Mouse (Mus musculus): ENCODE measurements around the gene Cd37. TPM values are rescaled to one million over a fixed set of nuclear protein-coding genes. Genes with fewer than 3 reads are reported as not detected.

Gene Cd37
- polyA plus RNA-seq, 1 experiment from 2014 or later = 1.4 TPM

Other genes starting within 250 kb of the Cd37 start
- 57.4 and 58.1 TPM in 2 replicates for gene Irf3, start 241.5 kb downstream of the Cd37 start, polyA plus RNA-seq (2015; fragmentation: Nextera tagmentation; extraction: Ambion mirVana)
- 12.8 and 13.3 TPM in 2 replicates for gene Bcl2l12, start 240.4 kb downstream of the Cd37 start, polyA plus RNA-seq (2015; fragmentation: Nextera tagmentation; extraction: Ambion mirVana)
- gene Scaf1, start 222.8 kb downstream of the Cd37 start, polyA plus RNA-seq (2015; fragmentation: Nextera tagmentation; extraction: Ambion mirVana) = 49.8 and 56.5 TPM in 2 replicates
- gene Rras, start 221.2 kb downstream of the Cd37 start, polyA plus RNA-seq (2015; fragmentation: Nextera tagmentation; extraction: Ambion mirVana) = 15.5 and 16.0 TPM in 2 replicates
- 14.6 and 15.3 TPM in 2 replicates for gene Prr12, start 186.2 kb downstream of the Cd37 start, polyA plus RNA-seq (2015; fragmentation: Nextera tagmentation; extraction: Ambion mirVana)
- gene Nosip, start 176.7 kb downstream of the Cd37 start, polyA plus RNA-seq (2015; fragmentation: Nextera tagmentation; extraction: Ambion mirVana) = 63.9 and 69.8 TPM in 2 replicates
- 13.6 and 16.3 TPM in 2 replicates for gene Prrg2, start 176.4 kb downstream of the Cd37 start, polyA plus RNA-seq (2015; fragmentation: Nextera tagmentation; extraction: Ambion mirVana)
- gene Rcn3, start 146.9 kb downstream of the Cd37 start, polyA plus RNA-seq (2015; fragmentation: Nextera tagmentation; extraction: Ambion mirVana) = 71.7 and 88.1 TPM in 2 replicates
- 33.9 and 36.9 TPM in 2 replicates for gene Fcgrt, start 135.3 kb downstream of the Cd37 start, polyA plus RNA-seq (2015; fragmentation: Nextera tagmentation; extraction: Ambion mirVana)
- 762 and 841 TPM in 2 replicates for gene Rps11, start 114.7 kb downstream of the Cd37 start, polyA plus RNA-seq (2015; fragmentation: Nextera tagmentation; extraction: Ambion mirVana)
- gene Rpl13a, start 110.4 kb downstream of the Cd37 start, polyA plus RNA-seq (2015; fragmentation: Nextera tagmentation; extraction: Ambion mirVana) = 624 and 661 TPM in 2 replicates
- not detected in 2 replicates for gene Gm45713, start 102.9 kb downstream of the Cd37 start, polyA plus RNA-seq (2015; fragmentation: Nextera tagmentation; extraction: Ambion mirVana)
- 2.0 and 2.7 TPM in 2 replicates for gene Flt3l, start 102.7 kb downstream of the Cd37 start, polyA plus RNA-seq (2015; fragmentation: Nextera tagmentation; extraction: Ambion mirVana)
- 92.4 and 98.8 TPM in 2 replicates for gene Pih1d1, start 84.8 kb downstream of the Cd37 start, polyA plus RNA-seq (2015; fragmentation: Nextera tagmentation; extraction: Ambion mirVana)
- gene Aldh16a1, start 84.5 kb downstream of the Cd37 start, polyA plus RNA-seq (2015; fragmentation: Nextera tagmentation; extraction: Ambion mirVana) = 20.8 and 21.9 TPM in 2 replicates
- gene Slc17a7, start 75.2 kb downstream of the Cd37 start, polyA plus RNA-seq (2015; fragmentation: Nextera tagmentation; extraction: Ambion mirVana) = 0.71 and 1.5 TPM in 2 replicates
- not detected in 2 replicates for gene Gfy, start 59.5 kb downstream of the Cd37 start, polyA plus RNA-seq (2015; fragmentation: Nextera tagmentation; extraction: Ambion mirVana)
- 0.71 and 3.2 TPM in 2 replicates for gene Pth2, start 58.1 kb downstream of the Cd37 start, polyA plus RNA-seq (2015; fragmentation: Nextera tagmentation; extraction: Ambion mirVana)
- 0.57 and 0.77 TPM in 2 replicates for gene Ccdc155, start 34.2 kb downstream of the Cd37 start, polyA plus RNA-seq (2015; fragmentation: Nextera tagmentation; extraction: Ambion mirVana)
- 10.8 and 11.9 TPM in 2 replicates for gene Dkkl1, start 27.0 kb downstream of the Cd37 start, polyA plus RNA-seq (2015; fragmentation: Nextera tagmentation; extraction: Ambion mirVana)
- gene Tead2, start 23.4 kb downstream of the Cd37 start, polyA plus RNA-seq (2015; fragmentation: Nextera tagmentation; extraction: Ambion mirVana) = 54.2 and 69.9 TPM in 2 replicates
- 0.62 and 1.3 TPM in 2 replicates for gene Slc6a16, start 2.0 kb upstream of the Cd37 start, polyA plus RNA-seq (2015; fragmentation: Nextera tagmentation; extraction: Ambion mirVana)
- 0.16 TPM in 1 of 2 replicates, not detected in the other for gene Slc6a21, start 38.4 kb upstream of the Cd37 start, polyA plus RNA-seq (2015; fragmentation: Nextera tagmentation; extraction: Ambion mirVana)
- gene Trpm4, start 94.7 kb upstream of the Cd37 start, polyA plus RNA-seq (2015; fragmentation: Nextera tagmentation; extraction: Ambion mirVana) = 11.3 TPM in 2 replicates
- 0.65 and 0.68 TPM in 2 replicates for gene Hrc, start 96.2 kb upstream of the Cd37 start, polyA plus RNA-seq (2015; fragmentation: Nextera tagmentation; extraction: Ambion mirVana)
- gene Ppfia3, start 127.9 kb upstream of the Cd37 start, polyA plus RNA-seq (2015; fragmentation: Nextera tagmentation; extraction: Ambion mirVana) = 29.9 and 32.1 TPM in 2 replicates
- 33.7 and 38.7 TPM in 2 replicates for gene Lin7b, start 131.5 kb upstream of the Cd37 start, polyA plus RNA-seq (2015; fragmentation: Nextera tagmentation; extraction: Ambion mirVana)
- gene Snrnp70, start 156.6 kb upstream of the Cd37 start, polyA plus RNA-seq (2015; fragmentation: Nextera tagmentation; extraction: Ambion mirVana) = 179 and 183 TPM in 2 replicates
- gene Kcna7, start 166.5 kb upstream of the Cd37 start, polyA plus RNA-seq (2015; fragmentation: Nextera tagmentation; extraction: Ambion mirVana) = not detected in 2 replicates
- 0.17 TPM in 1 of 2 replicates, not detected in the other for gene Ntf5, start 174.6 kb upstream of the Cd37 start, polyA plus RNA-seq (2015; fragmentation: Nextera tagmentation; extraction: Ambion mirVana)
- gene Lhb, start 181.7 kb upstream of the Cd37 start, polyA plus RNA-seq (2015; fragmentation: Nextera tagmentation; extraction: Ambion mirVana) = 0.92 and 2.0 TPM in 2 replicates
- gene Gys1, start 195.7 kb upstream of the Cd37 start, polyA plus RNA-seq (2015; fragmentation: Nextera tagmentation; extraction: Ambion mirVana) = 23.4 and 25.1 TPM in 2 replicates
- gene Ruvbl2, start 199.0 kb upstream of the Cd37 start, polyA plus RNA-seq (2015; fragmentation: Nextera tagmentation; extraction: Ambion mirVana) = 108 and 110 TPM in 2 replicates
- 5,657 and 5,762 TPM in 2 replicates for gene Ftl1, start 220.8 kb upstream of the Cd37 start, polyA plus RNA-seq (2015; fragmentation: Nextera tagmentation; extraction: Ambion mirVana)
- 245 and 250 TPM in 2 replicates for gene Bax, start 227.8 kb upstream of the Cd37 start, polyA plus RNA-seq (2015; fragmentation: Nextera tagmentation; extraction: Ambion mirVana)
- 0.13 and 0.30 TPM in 2 replicates for gene Tulp2, start 242.8 kb upstream of the Cd37 start, polyA plus RNA-seq (2015; fragmentation: Nextera tagmentation; extraction: Ambion mirVana)
- not detected in 2 replicates for gene Gm45808, start 247.7 kb upstream of the Cd37 start, polyA plus RNA-seq (2015; fragmentation: Nextera tagmentation; extraction: Ambion mirVana)
- gene Dhdh, start 249.7 kb upstream of the Cd37 start, polyA plus RNA-seq (2015; fragmentation: Nextera tagmentation; extraction: Ambion mirVana) = 4.5 and 4.6 TPM in 2 replicates